Mouse (Mus musculus): Measurements from ENCODE around the gene Tgfbr2.
A peak's percentile ranks its signal among the peaks of the same experiment; 100 is the strongest.
"Not testable (repeated sequence)": the region's sequence is repeated elsewhere in the genome, so short reads cannot be mapped to it uniquely, and the experiment has no call there.

The Tgfbr2 gene

GRCm38 (mm10) chr9:116111149-116111970 lies 63.8 kb downstream of the Tgfbr2 start:
- no peak for DNase-seq

- no peak for DNase-seq
Observed at GRCm38 (mm10) chr9:116108729-116109128, 66.4 kb downstream of the Tgfbr2 start.

- no peak for DNase-seq
Observed at GRCm38 (mm10) chr9:116104770-116105169, 70.4 kb downstream of the Tgfbr2 start.

- DNase-seq: no peak
Observed at GRCm38 (mm10) chr9:116101842-116102241, 73.3 kb downstream of the Tgfbr2 start.

- DNase-seq: no peak
Observed at GRCm38 (mm10) chr9:116100015-116100414, 75.1 kb downstream of the Tgfbr2 start.

GRCm38 (mm10) chr9:116099596-116099993 lies 75.6 kb downstream of the Tgfbr2 start:
- DNase-seq: no peak

DNA sequence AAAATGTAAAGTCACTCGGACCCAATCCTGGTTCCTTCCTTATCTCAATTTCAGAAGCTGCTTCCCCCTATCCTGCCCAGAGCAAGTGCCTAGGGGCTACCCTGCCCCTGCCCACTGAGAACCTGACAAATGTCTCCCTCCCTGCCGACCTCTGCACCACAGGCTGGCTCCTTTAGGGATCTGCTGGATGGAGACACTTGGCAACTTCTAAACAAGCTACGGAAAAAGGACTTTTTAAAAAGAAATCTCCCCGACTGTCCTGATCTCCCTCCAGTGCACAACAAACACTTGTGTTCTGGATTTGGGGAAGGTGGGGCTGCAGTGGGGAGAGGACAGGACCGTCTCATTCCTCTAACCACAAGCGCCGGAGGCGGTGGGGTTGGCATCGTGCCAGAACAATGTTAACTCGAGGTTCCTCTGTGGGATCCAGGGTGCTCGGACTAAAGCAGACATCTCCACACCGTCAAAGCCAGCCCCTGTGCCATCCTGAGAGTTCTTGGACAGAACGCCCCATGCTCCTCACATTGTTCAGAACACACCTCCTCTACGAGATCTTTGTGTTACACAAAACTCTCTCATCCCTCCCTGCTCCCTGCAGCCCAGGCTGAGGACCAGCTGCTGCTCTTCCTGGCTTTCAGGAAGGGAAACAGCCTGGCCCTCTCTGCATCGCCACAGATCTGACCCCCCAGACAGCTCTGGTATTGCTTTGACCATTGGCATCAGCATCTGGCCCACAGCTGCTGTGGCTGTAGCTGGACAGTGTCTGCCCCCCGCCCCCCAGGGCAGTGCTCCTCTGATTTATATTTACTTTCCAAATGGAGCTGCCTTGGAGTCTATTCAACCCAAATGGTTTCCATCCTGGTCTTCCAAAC lies 76.2 kb downstream of the Tgfbr2 start:
- DNase-seq: peak; percentile 26

DNA sequence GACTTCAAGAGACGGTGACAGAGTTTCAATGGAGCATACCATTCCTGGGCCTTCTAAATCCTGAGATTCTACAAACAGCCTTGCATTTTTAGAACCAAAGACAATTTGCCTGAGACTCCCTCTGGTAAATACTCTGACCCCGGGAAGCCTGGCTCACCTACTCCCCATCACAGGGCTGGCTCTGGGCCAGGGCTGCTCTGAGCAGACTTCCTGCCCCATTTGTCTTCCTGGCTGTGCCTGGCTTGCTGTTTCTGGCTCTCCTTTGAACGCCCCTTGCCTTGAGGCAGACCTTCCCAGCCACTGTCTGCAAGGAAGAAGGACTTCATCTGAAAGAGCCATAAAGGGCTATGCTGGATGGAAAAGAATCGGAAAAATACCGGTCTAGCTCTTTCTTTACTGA lies 83.2 kb downstream of the Tgfbr2 start:
- no peak for DNase-seq

- DNase-seq: no peak
Observed at GRCm38 (mm10) chr9:116091101-116091841, 83.9 kb downstream of the Tgfbr2 start.

GRCm38 (mm10) chr9:116090296-116090695 lies 84.9 kb downstream of the Tgfbr2 start:
- DNase-seq: no peak

DNA sequence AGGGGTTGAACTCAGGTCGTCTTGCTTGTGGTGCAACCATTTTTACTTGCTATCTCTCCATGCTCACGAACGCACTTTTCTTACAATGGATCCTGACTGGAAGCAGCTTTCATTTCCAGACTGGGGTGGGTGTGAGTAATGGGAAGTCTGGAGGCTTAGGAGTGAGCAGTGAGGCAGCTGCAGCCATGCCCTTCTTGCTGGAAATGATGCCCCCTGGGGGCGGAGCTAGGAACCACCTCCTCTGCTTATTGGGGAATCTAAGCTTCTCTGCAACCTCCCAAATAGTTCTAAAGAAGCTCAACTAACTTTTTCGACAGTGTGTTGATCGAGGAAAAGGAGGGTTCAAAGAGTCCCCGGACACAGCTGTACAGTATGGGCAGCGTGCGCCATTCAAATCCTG lies 86.2 kb downstream of the Tgfbr2 start:
- DNase-seq: no peak

DNA sequence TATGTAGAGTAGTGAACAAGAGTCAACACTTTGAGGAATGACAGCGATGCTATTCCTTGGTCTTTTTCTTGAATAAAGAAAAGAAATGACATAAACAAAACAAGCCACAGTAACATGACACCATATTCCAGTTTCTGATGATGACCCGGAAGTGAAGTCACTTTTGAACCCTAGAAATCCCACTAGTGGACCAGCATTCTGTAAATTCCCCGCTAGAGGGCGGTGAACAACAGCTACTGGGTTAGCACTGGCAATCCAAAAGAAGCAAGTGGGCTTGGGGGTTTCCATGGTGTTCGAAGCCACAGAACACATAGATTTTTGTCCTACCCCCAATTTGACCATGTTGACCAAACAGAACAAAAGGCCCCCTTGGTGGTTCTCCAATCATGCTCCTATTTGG lies 87.3 kb downstream of the Tgfbr2 start:
- peak; percentile 78 for DNase-seq

DNA sequence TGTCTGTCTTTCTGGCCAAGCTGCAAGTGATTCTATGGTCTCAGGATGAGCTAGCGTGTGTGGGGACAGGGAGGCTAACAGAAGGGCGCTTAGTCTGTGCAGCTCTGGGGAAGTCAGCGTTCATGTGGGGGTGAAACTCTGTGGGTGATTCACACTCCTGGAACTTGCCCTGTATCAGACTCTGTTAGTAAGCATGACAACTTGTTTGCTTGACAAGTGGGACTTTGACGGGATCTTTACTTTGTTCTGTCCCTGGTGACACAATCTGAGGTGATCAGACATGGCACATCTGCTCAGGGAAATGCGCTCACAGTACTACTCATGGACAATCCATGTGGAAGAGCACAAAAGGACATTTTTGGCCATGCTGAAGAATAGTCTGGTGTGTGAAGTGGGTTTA lies 87.9 kb downstream of the Tgfbr2 start:
- DNase-seq: no peak

DNA sequence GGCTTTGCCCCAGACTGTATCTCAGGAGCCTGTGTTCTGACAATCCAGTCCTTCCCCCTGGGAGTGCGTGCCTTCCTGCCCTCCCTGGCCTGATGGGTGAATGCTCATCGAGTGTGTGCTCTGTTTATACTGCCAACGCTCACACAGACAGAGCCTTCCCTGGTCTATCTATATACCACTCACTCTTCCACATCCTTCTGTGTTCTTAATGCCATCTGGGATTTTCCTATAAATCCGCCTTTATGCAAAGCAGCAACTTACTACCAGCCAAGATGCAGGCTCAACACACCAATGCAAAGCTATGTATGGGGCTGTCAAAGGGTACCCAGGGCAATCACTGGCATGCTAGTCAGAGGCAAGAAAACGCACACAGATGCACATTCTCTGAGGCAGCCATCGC lies 89.2 kb downstream of the Tgfbr2 start:
- DNase-seq: no peak

GRCm38 (mm10) chr9:116084324-116084931 lies 90.7 kb downstream of the Tgfbr2 start:
- no peak for DNase-seq

- no peak for DNase-seq
Observed at GRCm38 (mm10) chr9:116083726-116084323, 91.3 kb downstream of the Tgfbr2 start.

- DNase-seq: no peak
Observed at GRCm38 (mm10) chr9:116083300-116083699, 91.9 kb downstream of the Tgfbr2 start.

DNA sequence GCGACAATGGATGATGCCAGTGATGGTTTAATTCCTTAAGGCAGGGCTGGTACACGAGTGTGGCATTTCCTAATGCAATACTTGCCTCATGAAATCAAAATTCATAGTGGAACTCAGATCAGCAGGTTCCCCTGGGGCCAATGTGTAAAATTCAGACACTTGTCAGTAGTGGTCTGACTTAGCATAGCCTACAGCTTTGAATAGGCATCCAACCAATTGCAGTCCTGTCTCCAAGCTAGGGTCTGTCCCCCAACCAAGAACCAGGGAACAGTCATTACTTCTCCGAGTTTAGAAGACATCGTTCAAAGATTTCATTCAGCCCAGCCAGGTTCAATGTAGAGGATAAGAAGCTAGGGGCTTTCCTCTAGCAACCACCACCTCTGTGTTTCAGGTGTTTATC lies 93.4 kb downstream of the Tgfbr2 start:
- DNase-seq: no peak

- DNase-seq: no peak
Observed at GRCm38 (mm10) chr9:116077419-116077818, 97.7 kb downstream of the Tgfbr2 start.

GRCm38 (mm10) chr9:116076946-116077345 lies 98.2 kb downstream of the Tgfbr2 start:
- no peak for DNase-seq

DNA sequence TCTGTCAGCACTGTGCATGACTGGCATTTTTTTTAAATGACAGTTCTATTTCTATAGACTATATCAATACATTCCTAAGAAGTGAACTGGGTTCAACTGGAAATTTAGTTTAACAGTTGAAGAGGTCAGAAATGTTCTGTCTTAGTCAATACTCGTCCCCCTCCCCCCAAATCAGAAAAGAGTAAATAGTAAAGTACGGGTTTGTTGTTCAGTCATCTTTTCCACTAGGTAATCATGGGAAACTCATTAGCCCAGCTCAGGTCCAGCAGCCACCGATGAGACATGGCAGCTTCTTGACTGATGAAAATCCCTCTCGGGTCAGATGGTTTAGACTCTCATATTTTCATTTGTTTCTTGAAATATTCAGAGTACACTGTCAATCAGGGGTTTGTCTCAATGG lies 99.0 kb downstream of the Tgfbr2 start:
- DNase-seq: no peak

DNA sequence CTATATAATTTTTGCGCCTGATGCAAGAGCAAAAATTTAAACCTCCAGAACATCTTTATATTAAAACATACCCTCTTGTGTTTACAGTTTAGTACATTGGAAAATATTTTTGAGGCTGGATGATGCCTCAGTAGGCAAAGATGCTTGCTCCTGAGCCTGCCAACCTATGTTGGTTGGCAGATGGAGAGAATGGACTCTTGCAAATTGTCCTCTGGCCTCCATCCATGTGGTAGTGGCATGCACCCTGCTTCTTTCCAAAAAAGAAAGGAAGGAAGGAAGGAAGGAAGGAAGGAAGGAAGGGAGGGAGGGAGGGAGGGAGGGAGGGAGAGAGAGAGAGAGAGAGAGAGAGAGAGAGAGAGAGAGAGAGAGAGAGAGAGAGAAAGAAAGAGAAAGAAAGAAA lies 103.6 kb downstream of the Tgfbr2 start:
- not testable (repeated sequence) for DNase-seq
